Comparison of ENCODE assay signal across 10 mouse cellular contexts in the genomic region with DNA sequence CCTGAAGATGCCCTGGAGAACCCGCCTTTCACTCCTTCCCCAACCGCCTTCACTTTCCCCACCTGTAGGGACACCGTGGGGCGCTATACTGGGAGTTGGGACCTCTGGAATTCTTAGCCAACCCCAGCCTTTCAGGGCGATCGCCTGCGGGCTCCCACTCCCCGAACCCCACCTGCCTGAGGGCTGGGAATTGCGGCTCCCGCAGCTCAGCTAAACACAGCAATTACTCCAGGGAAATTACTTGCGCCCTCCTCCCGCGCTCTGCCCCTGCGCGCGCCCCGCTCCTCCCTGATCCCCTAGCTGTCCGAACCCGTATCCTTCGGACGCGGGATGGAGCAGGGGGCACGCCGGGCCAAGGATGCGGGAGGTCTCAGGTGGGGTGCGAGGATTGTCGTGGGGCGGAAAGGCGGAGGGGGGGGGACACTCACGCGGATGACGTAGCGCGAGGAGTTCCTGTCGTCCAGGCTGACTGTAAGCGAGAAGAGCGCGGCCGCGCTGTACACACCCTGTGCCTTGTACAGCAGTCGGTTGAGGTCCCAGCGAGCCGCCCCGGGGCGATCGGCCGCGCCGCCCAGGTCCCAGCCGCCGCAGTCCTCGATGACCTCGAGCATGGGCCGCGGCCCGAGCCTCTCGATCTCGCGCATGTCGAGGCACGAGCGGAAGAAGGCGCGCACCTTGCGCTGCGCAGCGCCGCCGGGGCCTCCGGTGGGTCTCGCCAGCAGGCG. TPM values are rescaled to one million over a fixed set of nuclear protein-coding genes. Genes with fewer than 3 reads are reported as not detected.
DNase-seq lines count a peak whose midpoint lies in the region; ATAC-seq and TF ChIP-seq lines count a peak whose summit lies in the region.
"Had no signal": no experiment of that assay in that cellular context is flagged by ENCODE, and none has a peak within 500 bp of the region (broad histone marks: within the 10 kb centered on the region; RNA-seq: fewer than 3 reads in every experiment).

No protein-coding gene starts in this region.

- no peak overlapping the region for H3K9ac ChIP-seq in liver, embryonic 12.5 days
- no peak overlapping the region for H3K9ac ChIP-seq in stomach, embryonic 15.5 days

- peak overlapping the region; percentile 40 for H3K4me2 ChIP-seq in liver, embryonic 12.5 days
- H3K4me2 ChIP-seq in stomach, embryonic 15.5 days, result peak overlapping the region; percentile 74

- no peak for TF ChIP-seq POLR2A in testis, adult 2 months (IDR thresholded peaks at IDR 0.05; ENCODE audit: control insufficient read depth, low read depth, low read length)

- DNase-seq in embryo, embryonic 9.5 days (ENCODE audit: extremely low spot score), result peak; percentile 23
- no peak for DNase-seq in embryo, embryonic 10 days (ENCODE audit: low spot score)
- no peak for DNase-seq in testis, postnatal 14 days (ENCODE audit: low spot score)
- DNase-seq in spleen, adult 12 weeks (ENCODE audit: low spot score), result no peak
- no peak for DNase-seq in left cerebral cortex, adult 2 months (ENCODE audit: extremely low spot score in 1 of 2, low spot score in 2 of 2)

- ATAC-seq in liver, embryonic 12.5 days, result no peak; the same call in 1 of the 2 replicates
- ATAC-seq in stomach, embryonic 15.5 days (ENCODE audit: insufficient read depth, low FRiP score, low read depth), result no peak

- 2% methylated on average over 72 of the region's 72 CpGs for WGBS in liver, embryonic 12.5 days (ENCODE audit: insufficient replicate concordance)
- 1% methylated on average over 69 of the region's 72 CpGs for WGBS in stomach, embryonic 15.5 days

- no peak for TF ChIP-seq CTCF in testis, adult 2 months (IDR thresholded peaks at IDR 0.05; ENCODE audit: control insufficient read depth, insufficient read depth, insufficient replicate concordance, low read depth, low read length)
- TF ChIP-seq CTCF in left cerebral cortex, adult 2 months (IDR thresholded peaks at IDR 0.05), result no peak

- H3K4me1 ChIP-seq in testis, adult 2 months (ENCODE audit: control insufficient read depth, insufficient read depth, low read length), result peaks cover 28% of the 10 kb centered on the region
- 0 out of 2 replicates have a peak, but pooled peaks cover 8% of the 10 kb centered on the region for H3K4me1 ChIP-seq in liver, embryonic 12.5 days
- peaks cover 27% of the 10 kb centered on the region for H3K4me1 ChIP-seq in stomach, embryonic 15.5 days

- H3K9me3 ChIP-seq in liver, embryonic 12.5 days (replicated peaks), result no peaks in the 10 kb centered on the region
- H3K9me3 ChIP-seq in stomach, embryonic 15.5 days, result no peaks in the 10 kb centered on the region

- H3K4me3 ChIP-seq in testis, adult 2 months (ENCODE audit: control insufficient read depth, low read depth, low read length), result peak overlapping the region; percentile 83
- H3K4me3 ChIP-seq in liver, embryonic 12.5 days, result peak overlapping the region; percentile 28
- peak overlapping the region; percentile 38 for H3K4me3 ChIP-seq in stomach, embryonic 15.5 days (replicated peaks)
- no peak overlapping the region for H3K4me3 ChIP-seq in left cerebral cortex, adult 2 months
- H3K4me3 ChIP-seq: myocyte had no signal

- intact Hi-C loops in left cerebral cortex, adult 2 months (cut with DNase I), result no loop called here

- H3K27ac ChIP-seq in testis, adult 2 months (ENCODE audit: control insufficient read depth, insufficient read depth, low read depth, low read length), result no peak overlapping the region
- no peak overlapping the region for H3K27ac ChIP-seq in liver, embryonic 12.5 days
- H3K27ac ChIP-seq in stomach, embryonic 15.5 days, result no peak overlapping the region
- H3K27ac ChIP-seq in left cerebral cortex, adult 2 months, result no peak overlapping the region

- H3K27me3 ChIP-seq in testis, adult 2 months (ENCODE audit: control insufficient read depth, insufficient read depth, low read length), result peaks cover 2% of the 10 kb centered on the region; the same call in 1 of the 2 replicates
- H3K27me3 ChIP-seq in liver, embryonic 12.5 days (replicated peaks), result peaks cover 100% of the 10 kb centered on the region
- H3K27me3 ChIP-seq in stomach, embryonic 15.5 days (replicated peaks), result peaks cover 91% of the 10 kb centered on the region

- H3K36me3 ChIP-seq in testis, adult 2 months (ENCODE audit: control insufficient read depth, insufficient read depth, low read length), result no peaks in the 10 kb centered on the region
- H3K36me3 ChIP-seq in liver, embryonic 12.5 days, result no peaks in the 10 kb centered on the region
- H3K36me3 ChIP-seq in stomach, embryonic 15.5 days, result no peaks in the 10 kb centered on the region

RNA-seq across cellular contexts. Expression of gene Ecel1, which starts 2.4 kb away (rescaled TPM):
- polyA plus RNA-seq in testis, adult 2 months (2012; rRNA removed), result 5.8 and 6.8 TPM in 2 replicates
- polyA plus RNA-seq in liver, embryonic 12.5 days (2016; fragmentation: Nextera tagmentation; extraction: Ambion mirVana), result 0.12 and 0.35 TPM in 2 replicates
- polyA plus RNA-seq in stomach, embryonic 15.5 days (2015; fragmentation: Nextera tagmentation; extraction: Ambion mirVana), result 6.3 and 8.7 TPM in 2 replicates
- 10 to 100 TPM in 1 of 2 experiments, 1 to 10 TPM in 1; 7.1 to 13.4 TPM for total RNA-seq in left cerebral cortex, adult 2 months (2021)
- total RNA-seq: gastrocnemius, adult 18-20 months had no signal

RNA-seq across cellular contexts. Expression of gene Akp3, which starts 29.2 kb away (rescaled TPM):
- polyA plus RNA-seq in testis, adult 2 months (2012; rRNA removed), result 1.5 and 1.7 TPM in 2 replicates
- not detected in 2 replicates for polyA plus RNA-seq in liver, embryonic 12.5 days (2016; fragmentation: Nextera tagmentation; extraction: Ambion mirVana)
- polyA plus RNA-seq in stomach, embryonic 15.5 days (2015; fragmentation: Nextera tagmentation; extraction: Ambion mirVana), result not detected in 2 replicates
- not detected for total RNA-seq in left cerebral cortex, adult 2 months (2021)
- total RNA-seq: gastrocnemius, adult 18-20 months had no signal

RNA-seq across cellular contexts. Expression of gene Prss56, which starts 29.2 kb away (rescaled TPM):
- 19.1 and 25.3 TPM in 2 replicates for polyA plus RNA-seq in testis, adult 2 months (2012; rRNA removed)
- polyA plus RNA-seq in liver, embryonic 12.5 days (2016; fragmentation: Nextera tagmentation; extraction: Ambion mirVana), result not detected in 2 replicates
- polyA plus RNA-seq in stomach, embryonic 15.5 days (2015; fragmentation: Nextera tagmentation; extraction: Ambion mirVana), result 0.08 TPM in 1 of 2 replicates, not detected in the other
- under 1 TPM; 0.47 to 0.57 TPM for total RNA-seq in left cerebral cortex, adult 2 months (2021)
- total RNA-seq: gastrocnemius, adult 18-20 months had no signal

RNA-seq across cellular contexts. Expression of gene Chrnd, which starts 36.5 kb away (rescaled TPM):
- polyA plus RNA-seq in testis, adult 2 months (2012; rRNA removed), result 0.02 and 0.08 TPM in 2 replicates
- 0.07 TPM in 1 of 2 replicates, not detected in the other for polyA plus RNA-seq in liver, embryonic 12.5 days (2016; fragmentation: Nextera tagmentation; extraction: Ambion mirVana)
- polyA plus RNA-seq in stomach, embryonic 15.5 days (2015; fragmentation: Nextera tagmentation; extraction: Ambion mirVana), result 0.10 and 0.31 TPM in 2 replicates
- not detected for total RNA-seq in left cerebral cortex, adult 2 months (2021)

RNA-seq across cellular contexts. Expression of gene Chrng, which starts 50.5 kb away (rescaled TPM):
- polyA plus RNA-seq in testis, adult 2 months (2012; rRNA removed), result not detected in 2 replicates
- 0.52 and 0.54 TPM in 2 replicates for polyA plus RNA-seq in liver, embryonic 12.5 days (2016; fragmentation: Nextera tagmentation; extraction: Ambion mirVana)
- 0.14 and 0.86 TPM in 2 replicates for polyA plus RNA-seq in stomach, embryonic 15.5 days (2015; fragmentation: Nextera tagmentation; extraction: Ambion mirVana)
- total RNA-seq in left cerebral cortex, adult 2 months (2021), result not detected
- total RNA-seq: gastrocnemius, adult 18-20 months had no signal

Comparison
In these comparisons a context has a peak if more than half of its experiments do, and no peak if none do; other contexts are left out.
1. RNA of gene Prss56, which starts 29.2 kb away (polyA plus RNA-seq): 19.1 to 25.3 TPM in testis, adult 2 months; 0.08 TPM in stomach, embryonic 15.5 days and not detected in liver, embryonic 12.5 days; every median in the first group is over 10 times any median in the second.